Mouse (Mus musculus) heart, postnatal 25 days (tissue): Measurements from ENCODE around the gene Slc38a10. TPM values are rescaled to one million over a fixed set of nuclear protein-coding genes. Genes with fewer than 3 reads are reported as not detected.

Source experiments
- DNase-seq: peaks from one replicate; pipeline ENCODE4 v3.0.0; 2022; ENCODE audit warnings: low spot score
- intact Hi-C: fragments of 180-260 bp; cut with DNase I; formaldehyde crosslinking; loops from one replicate; pipeline ENCODE4 v1.15.1; 2025
- total RNA-seq, 2 experiments: library from RNA; stranded (reverse); gene quantifications; 2 replicates each; pipeline ENCODE4 v1.2.3; 2021

The Slc38a10 gene
- total RNA-seq: 10 to 100 TPM; 75.9 to 78.0 TPM

- DNase-seq: peak; percentile 100
- intact Hi-C loops: no loop called here
Observed at GRCm38 (mm10) chr11:120151113-120151494, at the start of gene Slc38a10. Gene Slc38a10, minus strand, starts transcription at chr11:120151346.

GRCm38 (mm10) chr11:120200621-120201020, 49.5 kb upstream of the Slc38a10 start:
- no peak for DNase-seq
- intact Hi-C loops: no loop called here

- intact Hi-C loops: no loop called here
- DNase-seq: no peak
Observed at GRCm38 (mm10) chr11:120199766-120200165, 48.6 kb upstream of the Slc38a10 start.

- no peak for DNase-seq
- intact Hi-C loops: no loop called here
Observed at GRCm38 (mm10) chr11:120198831-120199230, 47.7 kb upstream of the Slc38a10 start.

- intact Hi-C loops: no loop called here
- no peak for DNase-seq
Observed at GRCm38 (mm10) chr11:120190526-120191412, 39.6 kb upstream of the Slc38a10 start.

- peak; percentile 99 for DNase-seq
- intact Hi-C loops: loop anchor here (1.0 kb wide), 1 partner anchor 41 kb away; no protein-coding TSS in a partner anchor
Observed at GRCm38 (mm10) chr11:120189459-120190312, 38.5 kb upstream of the Slc38a10 start.

GRCm38 (mm10) chr11:120188481-120189441, 37.6 kb upstream of the Slc38a10 start:
- intact Hi-C loops: loop anchor here (1.0 kb wide), 2 partner anchors 42 to 45 kb away; no protein-coding TSS in a partner anchor
- DNase-seq: peak; percentile 41

- no peak for DNase-seq
- intact Hi-C loops: loop anchor here (1.0 kb wide), 1 partner anchor 45 kb away; no protein-coding TSS in a partner anchor
Observed at GRCm38 (mm10) chr11:120188102-120188480, 36.9 kb upstream of the Slc38a10 start.

- intact Hi-C loops: loop anchor here (1.0 kb wide), 2 partner anchors 46 to 49 kb away; no protein-coding TSS in a partner anchor
- DNase-seq: no peak
Observed at GRCm38 (mm10) chr11:120187236-120188101, 36.3 kb upstream of the Slc38a10 start.

- DNase-seq: no peak
- intact Hi-C loops: loop anchor here (1.0 kb wide), 1 partner anchor 49 kb away; no protein-coding TSS in a partner anchor
Observed at GRCm38 (mm10) chr11:120186821-120187235, 35.7 kb upstream of the Slc38a10 start.

GRCm38 (mm10) chr11:120186145-120186740, 35.1 kb upstream of the Slc38a10 start:
- intact Hi-C loops: no loop called here

GRCm38 (mm10) chr11:120185316-120186141, 34.4 kb upstream of the Slc38a10 start:
- intact Hi-C loops: loop anchor here (1.0 kb wide), 1 partner anchor 122 kb away; no protein-coding TSS in a partner anchor

More at GRCm38 (mm10) chr11:120186145-120186740, 35.1 kb upstream of the Slc38a10 start:
- no peak for DNase-seq

GRCm38 (mm10) chr11:120184371-120185315, 33.5 kb upstream of the Slc38a10 start:
- intact Hi-C loops: loop anchor here (1.0 to 5.0 kb wide), 2 partner anchors 42 to 123 kb away; no protein-coding TSS in a partner anchor
- DNase-seq: no peak

More at GRCm38 (mm10) chr11:120185316-120186141, 34.4 kb upstream of the Slc38a10 start:
- peak; percentile 62 for DNase-seq

- intact Hi-C loops: loop anchor here (5.0 kb wide), 1 partner anchor 41 kb away; no protein-coding TSS in a partner anchor
- DNase-seq: no peak
Observed at GRCm38 (mm10) chr11:120183708-120184107, 32.6 kb upstream of the Slc38a10 start.

- DNase-seq: no peak
- intact Hi-C loops: loop anchor here (5.0 kb wide), 1 partner anchor 41 kb away; no protein-coding TSS in a partner anchor
Observed at GRCm38 (mm10) chr11:120183180-120183579, 32.0 kb upstream of the Slc38a10 start.
